Mouse (Mus musculus): ENCODE results near the gene Anapc16. TPM values are rescaled to one million over a fixed set of nuclear protein-coding genes. Genes with fewer than 3 reads are reported as not detected.
A peak's percentile ranks its signal among the peaks of the same experiment; 100 is the strongest.

Gene Anapc16
- polyA plus RNA-seq, 1 experiment from 2014 or later, result 84.7 TPM

- peaks cover 29% of the 10 kb centered on the region for H3K27me3 ChIP-seq (replicated peaks)
- no peaks in the 10 kb centered on the region for H3K9me3 ChIP-seq
- H3K4me2 ChIP-seq, result no peak overlapping the region
- no peak overlapping the region for H3K4me3 ChIP-seq
- peaks cover 33% of the 10 kb centered on the region for H3K4me1 ChIP-seq
- H3K36me3 ChIP-seq, result no peaks in the 10 kb centered on the region
- H3K27ac ChIP-seq (replicated peaks), result no peak overlapping the region
- no peak overlapping the region for H3K9ac ChIP-seq
- 60% methylated on average over 5 of the region's 5 CpGs for WGBS
- ATAC-seq (ENCODE audit: extremely low read depth, insufficient number of reproducible peaks, low FRiP score, low TSS enrichment), result no peak
Observed at GRCm38 (mm10) chr10:59956681-59957080, 46.3 kb downstream of the Anapc16 start.

- ATAC-seq (ENCODE audit: extremely low read depth, insufficient number of reproducible peaks, low FRiP score, low TSS enrichment), result no peak
- H3K27ac ChIP-seq (replicated peaks), result no peak overlapping the region
Observed at GRCm38 (mm10) chr10:59953564-59954039, 49.3 kb downstream of the Anapc16 start.

GRCm38 (mm10) chr10:59952781-59953563 lies 50.0 kb downstream of the Anapc16 start:
- Histone ChIP-seq H3K9me3 (no peaks in the 10 kb centered on the region), H3K4me1 (peaks cover 52% of the 10 kb centered on the region), H3K9ac (peak overlapping the region; percentile 90), H3K4me3 (peak overlapping the region; percentile 89), H3K36me3 (0 out of 2 replicates have a peak, but pooled peaks cover 4% of the 10 kb centered on the region), H3K27ac (replicated peaks) (peak overlapping the region; percentile 95), H3K4me2 (peak overlapping the region; percentile 93), H3K27me3 (replicated peaks) (peaks cover 18% of the 10 kb centered on the region)
- ATAC-seq (ENCODE audit: extremely low read depth, insufficient number of reproducible peaks, low FRiP score, low TSS enrichment), result no peak
- WGBS, result 25% methylated on average over 16 of the region's 16 CpGs

More at GRCm38 (mm10) chr10:59953564-59954039, 49.3 kb downstream of the Anapc16 start:
- H3K36me3 ChIP-seq, result 0 out of 2 replicates have a peak, but pooled peaks cover 4% of the 10 kb centered on the region
- WGBS, result 14% methylated on average over 7 of the region's 7 CpGs
- no peaks in the 10 kb centered on the region for H3K9me3 ChIP-seq
- peaks cover 52% of the 10 kb centered on the region for H3K4me1 ChIP-seq
- H3K4me2 ChIP-seq, result no peak overlapping the region
- no peak overlapping the region for H3K9ac ChIP-seq
- peaks cover 24% of the 10 kb centered on the region for H3K27me3 ChIP-seq (replicated peaks)
- no peak overlapping the region for H3K4me3 ChIP-seq

GRCm38 (mm10) chr10:59952152-59952780 lies 50.7 kb downstream of the Anapc16 start:
- H3K4me1 ChIP-seq, result peaks cover 51% of the 10 kb centered on the region
- H3K4me2 ChIP-seq, result peak overlapping the region; percentile 93
- H3K9ac ChIP-seq, result peak overlapping the region; percentile 90
- peaks cover 11% of the 10 kb centered on the region for H3K27me3 ChIP-seq (replicated peaks)
- H3K27ac ChIP-seq (replicated peaks), result peak overlapping the region; percentile 95
- no peaks in the 10 kb centered on the region for H3K9me3 ChIP-seq
- WGBS, result 0% methylated on average over 31 of the region's 31 CpGs
- 0 out of 2 replicates have a peak, but pooled peaks cover 4% of the 10 kb centered on the region for H3K36me3 ChIP-seq
- peak; percentile 6; the same call in 1 of the 2 replicates for ATAC-seq (ENCODE audit: extremely low read depth, insufficient number of reproducible peaks, low FRiP score, low TSS enrichment)
- H3K4me3 ChIP-seq, result peak overlapping the region; percentile 89

- ATAC-seq (ENCODE audit: extremely low read depth, insufficient number of reproducible peaks, low FRiP score, low TSS enrichment), result peak; percentile 95
- peaks cover 3% of the 10 kb centered on the region for H3K27me3 ChIP-seq (replicated peaks)
- H3K9me3 ChIP-seq, result no peaks in the 10 kb centered on the region
- WGBS, result under 1% methylated on average over 76 of the region's 76 CpGs
- H3K36me3 ChIP-seq, result 0 out of 2 replicates have a peak, but pooled peaks cover 4% of the 10 kb centered on the region
- H3K9ac ChIP-seq, result peak within 1 kb of the TSS; percentile 90
- H3K4me3 ChIP-seq, result peak within 1 kb of the TSS; percentile 89
- H3K4me2 ChIP-seq, result peak within 1 kb of the TSS; percentile 93
- peaks cover 49% of the 10 kb centered on the region for H3K4me1 ChIP-seq
- peak within 1 kb of the TSS; percentile 95 for H3K27ac ChIP-seq (replicated peaks)
Observed at GRCm38 (mm10) chr10:59951211-59952151, 51.5 kb downstream of the Anapc16 start, which contains the start of gene Ddit4. Ddit4 (minus strand) TSS chr10:59951834.

GRCm38 (mm10) chr10:59950716-59951191 lies 52.2 kb downstream of the Anapc16 start:
- Histone ChIP-seq H3K36me3 (0 out of 2 replicates have a peak, but pooled peaks cover 4% of the 10 kb centered on the region), H3K27me3 (replicated peaks) (no peaks in the 10 kb centered on the region; the same call in 1 of the 2 replicates), H3K4me1 (peaks cover 49% of the 10 kb centered on the region), H3K4me3 (peak overlapping the region; percentile 89), H3K27ac (replicated peaks) (peak overlapping the region; percentile 92), H3K9ac (peak overlapping the region; percentile 87), H3K9me3 (no peaks in the 10 kb centered on the region), H3K4me2 (peak overlapping the region; percentile 93)
- under 1% methylated on average over 23 of the region's 23 CpGs for WGBS
- ATAC-seq (ENCODE audit: extremely low read depth, insufficient number of reproducible peaks, low FRiP score, low TSS enrichment), result no peak

GRCm38 (mm10) chr10:59949783-59950605 lies 52.9 kb downstream of the Anapc16 start:
- H3K4me1 ChIP-seq, result peaks cover 49% of the 10 kb centered on the region
- 41% methylated on average over 15 of the region's 15 CpGs for WGBS
- peak overlapping the region; percentile 93 for H3K4me2 ChIP-seq
- H3K36me3 ChIP-seq, result 0 out of 2 replicates have a peak, but pooled peaks cover 4% of the 10 kb centered on the region
- no peaks in the 10 kb centered on the region for H3K27me3 ChIP-seq (replicated peaks)
- peak overlapping the region; percentile 87 for H3K9ac ChIP-seq
- peak overlapping the region; percentile 92 for H3K27ac ChIP-seq (replicated peaks)
- H3K9me3 ChIP-seq, result no peaks in the 10 kb centered on the region
- peak overlapping the region; percentile 89 for H3K4me3 ChIP-seq
- no peak for ATAC-seq (ENCODE audit: extremely low read depth, insufficient number of reproducible peaks, low FRiP score, low TSS enrichment)

GRCm38 (mm10) chr10:59949255-59949648 lies 53.7 kb downstream of the Anapc16 start:
- peak overlapping the region; percentile 66 for H3K27ac ChIP-seq (replicated peaks)
- H3K4me3 ChIP-seq, result peak overlapping the region; percentile 89
- peak overlapping the region; percentile 87; the same call in 1 of the 2 replicates for H3K9ac ChIP-seq
- ATAC-seq (ENCODE audit: extremely low read depth, insufficient number of reproducible peaks, low FRiP score, low TSS enrichment), result no peak
- H3K36me3 ChIP-seq, result 0 out of 2 replicates have a peak, but pooled peaks cover 4% of the 10 kb centered on the region
- peak overlapping the region; percentile 93 for H3K4me2 ChIP-seq
- no peaks in the 10 kb centered on the region for H3K9me3 ChIP-seq
- 60% methylated on average over 1 of the region's 1 CpGs for WGBS
- no peaks in the 10 kb centered on the region for H3K27me3 ChIP-seq (replicated peaks)
- peaks cover 49% of the 10 kb centered on the region for H3K4me1 ChIP-seq

- peak overlapping the region; percentile 93 for H3K4me2 ChIP-seq
- H3K27ac ChIP-seq (replicated peaks), result peak overlapping the region; percentile 66
- 37% methylated on average over 6 of the region's 6 CpGs for WGBS
- no peak for ATAC-seq (ENCODE audit: extremely low read depth, insufficient number of reproducible peaks, low FRiP score, low TSS enrichment)
- peak overlapping the region; percentile 87; the same call in 1 of the 2 replicates for H3K9ac ChIP-seq
- 0 out of 2 replicates have a peak, but pooled peaks cover 4% of the 10 kb centered on the region for H3K36me3 ChIP-seq
- H3K27me3 ChIP-seq (replicated peaks), result no peaks in the 10 kb centered on the region
- no peaks in the 10 kb centered on the region for H3K9me3 ChIP-seq
- H3K4me1 ChIP-seq, result peaks cover 47% of the 10 kb centered on the region
- no peak overlapping the region; the same call in 1 of the 2 replicates for H3K4me3 ChIP-seq
Observed at GRCm38 (mm10) chr10:59948363-59949254, 54.3 kb downstream of the Anapc16 start.
